Mouse (Mus musculus) Muller cell, postnatal 12 days (primary cell): ENCODE measurements at regions not wholly inside any gene's neighbourhood (a gene's known extent, or its start where the extent isn't known, plus 50 kb on each side); places are given as distances from the start of the nearest gene placed in this dataset.

ENCODE experiments used
- DNase-seq: peaks from one replicate; pipeline ENCODE4 v3.0.0-alpha.2; 2015; ENCODE audit errors: inconsistent ontology term

- DNase-seq, result peak; percentile 66
Observed at GRCm38 (mm10) chr3:117520461-117520860, 54.2 kb upstream of the Plppr5 start.

GRCm38 (mm10) chr3:117508090-117508489, 66.5 kb upstream of the Plppr5 start:
- DNase-seq, result no peak

DNA sequence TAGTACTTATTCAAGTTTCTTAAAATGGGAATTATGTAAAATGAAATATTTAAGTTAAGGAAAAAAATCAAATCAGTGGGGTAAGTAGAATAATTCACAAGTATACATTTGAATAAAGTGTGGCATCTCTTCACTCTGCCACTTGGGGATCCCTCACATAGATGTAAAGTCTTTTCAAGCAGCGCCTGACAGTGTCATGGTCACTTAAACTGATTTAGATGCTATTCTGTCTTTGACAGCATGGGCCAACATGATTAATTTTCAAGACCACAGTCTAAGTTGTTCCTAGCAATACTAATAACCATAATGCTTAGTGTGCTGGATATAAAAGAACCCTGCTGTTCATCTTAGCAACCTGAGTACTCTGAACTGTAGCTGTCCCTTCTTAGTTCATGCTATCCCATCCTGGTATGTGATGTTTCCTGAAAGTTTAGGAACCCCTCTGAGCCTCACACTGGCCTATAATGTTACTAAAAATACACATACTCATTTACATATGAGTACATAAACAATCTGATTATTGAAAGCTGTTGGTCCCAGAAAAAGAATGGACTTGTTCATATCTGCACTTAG, 68.4 kb upstream of the Plppr5 start:
- DNase-seq, result no peak

DNA sequence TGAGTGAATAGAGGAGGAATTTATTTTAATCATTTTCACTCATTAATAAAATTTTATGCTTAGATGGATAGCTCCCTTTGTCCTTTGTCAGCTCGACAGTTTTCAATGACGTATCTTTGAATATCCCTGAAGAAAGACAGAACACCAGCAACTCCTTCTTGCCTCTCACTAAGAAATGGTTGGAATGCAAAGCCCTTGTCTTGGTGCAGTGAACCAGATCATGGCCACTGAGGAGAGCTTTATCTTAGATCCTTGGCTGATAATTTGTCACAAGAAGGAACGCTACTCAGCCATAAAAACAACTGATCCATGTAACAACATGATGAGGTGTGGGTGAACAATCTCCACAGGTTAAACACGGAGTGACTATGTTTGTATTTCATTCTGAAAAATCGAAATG, 73.5 kb upstream of the Plppr5 start:
- peak; percentile 63 for DNase-seq

DNA sequence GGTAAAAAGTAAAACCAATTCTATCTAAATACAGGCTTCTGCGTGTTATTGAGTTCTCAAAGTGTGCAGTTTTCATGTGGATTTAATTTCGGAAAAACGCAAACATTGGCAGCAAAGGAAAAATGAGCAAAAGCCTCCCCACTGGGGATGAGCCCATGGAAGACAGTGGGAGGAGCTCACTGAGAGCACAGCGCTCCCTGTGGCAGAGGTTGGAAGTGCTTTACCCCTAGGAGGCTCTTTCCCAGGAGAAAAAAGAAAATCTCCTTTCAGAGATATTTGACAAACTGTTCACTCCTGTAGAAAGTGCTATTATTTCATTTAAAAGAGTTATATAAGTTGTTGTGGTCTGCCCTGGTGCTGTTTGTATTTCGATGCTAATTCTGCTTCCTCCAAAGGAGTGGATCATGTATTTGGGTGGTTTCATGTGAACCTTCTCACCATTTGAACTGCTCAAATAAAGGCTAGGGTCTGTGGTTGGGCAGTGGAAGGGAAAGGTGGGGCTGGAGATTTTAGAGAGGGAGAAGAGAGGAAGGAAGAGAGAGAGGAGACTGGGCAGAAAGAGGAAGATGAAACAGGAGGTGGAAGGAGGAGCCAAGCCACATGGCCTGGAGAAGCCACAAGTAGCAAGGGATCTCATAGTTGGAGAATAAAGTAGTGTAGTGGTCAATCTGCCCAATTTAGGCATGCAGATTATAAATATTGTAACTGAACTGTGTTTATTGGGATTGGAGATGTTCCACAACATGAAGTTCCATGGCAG, 76.3 kb upstream of the Plppr5 start:
- no peak for DNase-seq

DNA sequence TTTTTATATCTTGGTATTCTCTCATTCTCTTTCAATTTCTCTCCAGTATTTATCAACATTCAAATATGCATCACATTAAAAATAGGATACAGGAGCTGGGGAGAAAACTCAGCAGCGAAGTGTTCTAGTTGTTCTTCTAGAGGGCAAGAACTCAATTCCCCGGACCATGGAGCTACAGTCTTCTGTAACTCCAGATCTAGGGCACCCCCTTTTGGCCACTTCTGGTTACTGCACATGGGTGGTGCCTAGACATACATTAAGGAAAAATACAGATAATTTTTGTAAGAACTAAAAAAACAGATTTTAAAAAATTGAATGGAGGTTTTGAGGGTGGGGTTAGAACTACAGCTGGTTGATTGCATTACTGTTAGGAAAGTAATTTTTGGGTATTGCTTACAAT, 80.5 kb upstream of the Plppr5 start:
- peak; percentile 11 for DNase-seq

DNA sequence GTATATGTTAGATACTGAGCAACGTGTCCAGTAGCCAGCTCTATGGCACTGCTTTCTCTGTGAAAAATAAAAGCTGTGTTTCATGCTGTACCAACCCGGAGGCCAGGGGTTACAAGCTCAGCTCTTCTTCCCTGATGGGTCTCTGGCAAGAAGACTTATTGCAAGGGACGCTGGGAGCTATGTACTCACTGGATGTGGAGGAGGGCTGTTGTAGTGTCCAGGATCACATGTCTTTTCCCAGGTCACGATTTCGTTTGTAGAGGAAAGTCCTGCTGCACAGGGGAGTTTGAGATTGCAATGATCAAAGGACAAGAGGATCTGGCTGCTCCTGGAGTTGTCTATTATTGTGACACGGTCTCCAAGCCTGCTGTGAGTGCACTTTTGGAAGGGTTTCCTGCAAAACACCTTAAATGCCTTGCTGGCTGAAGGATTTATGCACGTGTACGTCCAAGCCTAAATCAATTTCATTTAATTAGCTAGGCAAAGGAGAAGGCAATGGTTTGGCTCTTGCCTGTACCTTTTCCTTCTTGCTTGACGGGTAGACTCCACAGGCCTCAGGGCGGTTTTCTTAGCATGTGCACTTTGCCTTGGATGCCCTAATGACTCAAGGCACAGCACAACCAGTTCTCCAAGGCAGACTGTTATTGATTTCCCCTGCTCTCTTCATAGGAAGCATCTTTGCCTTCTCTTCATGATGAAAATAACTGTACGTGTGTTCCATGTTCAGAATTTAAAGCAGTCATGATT, 87.2 kb upstream of the Plppr5 start:
- DNase-seq, result no peak

GRCm38 (mm10) chr3:117486351-117486750, 88.3 kb upstream of the Plppr5 start:
- no peak for DNase-seq

GRCm38 (mm10) chr3:117480131-117480530, 94.5 kb upstream of the Plppr5 start:
- DNase-seq, result peak; percentile 4

DNA sequence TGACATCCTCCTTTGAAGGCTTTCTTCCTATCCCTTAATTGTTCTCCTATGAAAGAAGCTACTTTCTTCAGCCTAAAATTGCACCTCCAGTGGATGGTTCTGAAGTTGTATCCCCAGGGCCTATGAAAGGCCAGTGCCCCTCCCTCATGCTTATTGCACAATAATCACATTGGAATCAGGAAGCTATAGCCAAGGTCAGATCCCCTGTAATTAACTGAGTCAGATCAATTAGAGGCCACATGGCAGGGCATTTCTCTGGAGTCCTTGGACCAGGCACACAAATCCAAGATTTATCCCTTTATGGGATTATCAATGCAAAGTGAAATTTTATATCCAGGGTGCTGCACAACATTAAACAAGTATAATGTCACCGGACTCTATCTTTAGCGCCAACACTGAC, 98.8 kb upstream of the Plppr4 start:
- DNase-seq, result no peak

- DNase-seq, result no peak
Observed at GRCm38 (mm10) chr3:117450559-117450958, 89.9 kb upstream of the Plppr4 start.

GRCm38 (mm10) chr3:117441887-117442286, 81.2 kb upstream of the Plppr4 start:
- peak; percentile 11 for DNase-seq

GRCm38 (mm10) chr3:117440294-117440693, 79.6 kb upstream of the Plppr4 start:
- DNase-seq, result no peak

GRCm38 (mm10) chr3:117438473-117439114, 77.9 kb upstream of the Plppr4 start:
- DNase-seq, result peak; percentile 43

GRCm38 (mm10) chr3:117424526-117424925, 63.9 kb upstream of the Plppr4 start:
- no peak for DNase-seq

GRCm38 (mm10) chr3:117412896-117413747, 52.4 kb upstream of the Plppr4 start:
- DNase-seq, result peak; percentile 11
